Mouse (Mus musculus): Measurements from ENCODE around the gene Rab5a.

The Rab5a gene

DNA sequence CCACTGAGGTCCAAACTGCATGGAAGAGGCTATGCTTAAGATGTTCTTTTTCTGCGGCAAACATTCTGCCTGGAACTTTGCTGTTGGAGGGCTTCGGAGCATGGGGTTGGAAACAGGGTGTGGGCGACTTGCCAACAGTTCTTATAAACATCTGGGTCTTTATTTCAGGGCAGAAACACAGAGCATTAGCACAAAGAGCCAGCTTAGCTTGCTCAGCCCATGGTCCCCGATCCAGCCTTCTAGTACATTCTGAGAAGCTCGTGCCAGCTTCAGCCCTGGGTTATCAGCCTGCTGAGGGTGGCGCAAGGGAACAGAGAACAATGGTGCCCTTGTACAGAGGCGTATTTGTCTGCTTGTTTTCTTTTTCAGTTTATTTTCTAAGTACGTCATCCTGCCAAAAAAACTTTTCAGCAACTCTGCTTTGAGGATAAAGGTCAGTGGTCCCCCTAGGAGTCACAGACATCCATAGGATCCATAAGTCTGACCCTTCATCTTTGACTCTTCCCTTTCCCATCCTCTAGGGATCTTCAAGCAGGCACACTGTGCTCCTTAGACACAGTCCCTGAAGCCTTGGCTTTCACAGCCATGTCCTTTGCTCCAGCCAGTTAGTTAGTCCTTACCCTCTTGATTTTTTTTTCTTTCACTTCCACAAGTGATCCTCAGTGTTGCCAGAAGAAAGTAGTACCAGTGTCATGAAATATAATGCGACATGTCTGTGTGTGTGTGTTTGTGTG lies 64.7 kb downstream of the Rab5a start:
- peak; percentile 14 to 19 for DNase-seq

DNA sequence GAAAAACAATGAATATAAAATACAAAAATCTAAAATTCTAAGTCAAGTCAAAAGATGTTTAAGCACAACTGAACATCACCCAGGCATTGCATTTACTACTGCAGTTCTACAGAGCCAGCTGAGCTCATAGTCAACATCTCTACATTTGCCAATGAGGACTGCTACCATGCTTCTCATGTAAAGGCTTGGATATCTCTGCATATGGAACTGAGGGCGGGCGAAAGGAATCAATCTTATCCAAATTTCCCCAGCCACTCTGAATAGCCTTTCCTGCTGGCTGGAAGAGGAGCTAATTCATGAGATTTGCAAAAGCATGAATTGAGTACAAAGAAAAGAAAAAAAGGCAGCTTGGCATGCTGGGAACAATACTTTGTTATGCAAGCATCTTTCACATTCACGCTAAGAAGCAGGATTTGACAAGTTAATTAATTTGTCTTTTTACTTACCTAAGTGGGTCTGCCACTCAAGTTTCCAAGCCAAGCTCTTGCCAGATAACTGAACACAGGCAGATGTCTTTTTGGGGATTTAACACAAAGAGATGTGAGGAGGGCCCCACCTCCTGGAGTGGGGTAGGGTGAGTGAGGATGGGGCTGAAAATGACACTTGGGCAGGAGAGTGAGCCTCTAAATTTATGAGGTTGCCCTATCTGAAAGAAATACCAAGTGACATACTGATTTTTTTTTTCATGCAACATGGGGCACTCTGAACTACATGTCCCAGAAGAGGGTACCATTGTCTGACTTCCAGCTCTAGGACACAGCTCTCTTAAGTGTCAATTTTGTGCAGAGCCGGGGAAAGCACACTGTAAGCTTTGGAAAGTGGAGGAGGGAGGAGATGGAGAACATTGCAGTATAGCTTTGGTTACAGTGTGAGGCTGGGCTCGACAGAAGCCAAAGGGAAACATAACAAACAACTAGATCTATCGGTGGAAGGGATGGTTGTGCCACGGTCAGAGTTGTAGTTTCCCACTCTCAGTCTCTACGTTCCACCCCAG lies 72.6 kb downstream of the Rab5a start:
- no peak for DNase-seq

DNA sequence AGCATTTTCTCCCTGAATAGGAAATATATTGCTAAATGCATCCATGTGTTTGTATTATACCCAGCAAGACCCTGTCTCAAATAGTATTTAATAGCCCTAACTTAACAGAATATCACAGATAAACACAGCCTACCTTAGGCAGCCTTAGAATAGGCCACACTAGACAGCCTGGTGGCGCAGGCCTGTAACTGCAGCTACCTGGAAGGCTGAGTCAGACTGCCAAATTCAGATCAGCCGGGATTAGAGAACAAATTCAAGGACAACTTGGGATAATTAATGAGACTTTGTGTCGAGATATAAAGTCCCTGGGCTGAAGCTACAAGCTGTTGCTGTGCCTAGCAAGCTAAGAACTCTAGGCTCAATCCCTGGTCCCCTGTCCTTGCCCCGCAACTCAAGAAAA lies 75.1 kb downstream of the Rab5a start:
- DNase-seq, result peak in 1 of 2 experiments; percentile 9

DNA sequence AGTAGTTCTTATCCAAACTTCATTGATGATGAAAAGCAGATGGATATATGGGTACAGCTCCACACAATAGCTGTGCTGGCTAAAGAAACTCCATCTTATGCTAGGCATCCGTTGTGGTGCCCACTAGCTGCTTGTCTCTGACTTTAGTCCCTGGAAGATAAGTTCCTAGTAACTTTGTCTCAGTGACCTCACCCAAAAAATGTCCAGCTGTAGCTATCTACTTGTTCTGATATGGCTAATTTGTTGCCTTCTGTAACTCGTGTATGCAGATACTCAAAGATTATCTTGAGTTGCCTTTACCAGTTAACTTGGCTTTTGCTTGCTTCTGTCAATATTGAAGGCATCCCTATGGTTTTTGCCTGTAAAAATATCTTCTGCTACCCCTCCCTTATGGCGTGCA lies 75.8 kb downstream of the Rab5a start:
- no peak for DNase-seq

Measured in cerebellum, adult 18-20 months (tissue).